Mouse (Mus musculus): ENCODE results near the gene Gm20388.

DNA sequence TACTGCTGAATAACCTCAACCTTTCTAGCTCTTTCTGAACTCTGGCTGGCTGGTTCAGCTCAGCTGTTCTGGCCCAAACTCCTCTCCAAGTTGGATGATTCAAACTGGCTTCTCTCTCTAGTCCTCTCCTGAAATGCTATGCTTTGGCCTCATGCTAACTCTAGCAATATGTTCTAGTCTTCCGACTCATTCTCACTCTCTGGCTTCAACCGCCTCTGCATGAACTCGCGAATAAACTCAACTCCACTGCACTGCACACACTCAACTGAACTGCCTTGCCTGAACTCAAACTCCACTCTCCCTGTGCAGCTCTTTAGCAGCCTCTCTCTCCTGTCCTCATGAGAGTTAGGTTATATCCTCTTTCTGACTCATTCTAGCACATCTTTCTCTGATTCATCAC is 3976.5 kb downstream of the Gm20388 start:
- TF ChIP-seq CTCF (IDR thresholded peaks at IDR 0.05; ENCODE audit: insufficient read depth, low read depth, low read length) (no peak), POLR2A (IDR thresholded peaks at IDR 0.05; ENCODE audit: insufficient read depth, low read depth, low read length) (no peak)

Measured in olfactory bulb, adult 2 months (tissue).